Mouse (Mus musculus): ENCODE measurements around the gene Adamts13. TPM values are rescaled to one million over a fixed set of nuclear protein-coding genes. Genes with fewer than 3 reads are reported as not detected.

The Adamts13 gene
- total and polyA plus RNA-seq, 3 experiments: 19.7 to 130 TPM; not detected in 1

DNA sequence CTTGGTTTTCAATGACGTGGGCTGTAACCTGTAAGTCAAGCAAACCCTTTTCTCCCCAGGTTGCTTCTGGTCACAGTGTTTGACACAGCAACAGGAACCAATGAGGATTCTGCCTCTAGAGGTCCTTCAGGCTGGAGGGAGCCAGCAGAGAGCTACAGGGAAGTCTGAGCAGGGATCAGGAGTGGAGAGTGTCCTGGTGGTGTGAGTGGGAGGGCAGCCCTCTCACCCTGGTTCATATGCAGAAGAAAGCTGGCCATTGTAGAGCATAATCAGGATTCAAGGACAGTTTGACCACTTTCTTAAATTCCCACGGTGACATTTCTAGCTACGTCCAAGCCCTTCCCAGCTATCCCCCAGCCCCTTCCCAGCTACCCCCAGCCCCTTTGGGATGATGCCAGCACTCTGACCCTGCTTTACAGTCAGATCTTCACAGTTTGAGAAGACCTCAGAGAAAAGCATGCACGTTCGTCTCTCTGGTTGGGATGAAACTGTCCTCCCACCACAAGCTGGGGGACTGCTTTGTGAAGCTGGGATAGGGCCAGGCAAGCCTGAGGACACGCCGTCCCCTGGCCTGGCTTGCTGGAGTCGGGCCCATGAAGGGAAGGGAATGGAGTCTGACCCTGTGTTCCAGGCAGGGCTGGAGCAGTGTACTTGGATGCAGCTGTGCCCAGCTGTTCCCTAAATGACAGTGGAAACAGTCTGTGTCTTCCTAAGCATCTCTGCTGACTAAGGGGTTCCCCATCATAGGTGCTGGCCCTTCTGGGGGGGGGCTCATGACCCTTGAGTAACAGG lies 73.0 kb downstream of the Adamts13 start:
- TF ChIP-seq KAT2A (conservative IDR thresholded peaks at IDR 0.05; ENCODE audit: low read depth, low read length): no peak
- no peak for TF ChIP-seq NRF1 (IDR thresholded peaks at IDR 0.05; ENCODE audit: insufficient read depth, low read depth, low read length, poor library complexity, severe bottlenecking)
- TF ChIP-seq GATA1 (IDR thresholded peaks at IDR 0.05; ENCODE audit: low read depth, low read length): no peak
- TF ChIP-seq SIN3A (IDR thresholded peaks at IDR 0.05; ENCODE audit: low read length): no peak
- TF ChIP-seq SMC3 (IDR thresholded peaks at IDR 0.05; ENCODE audit: low read depth, low read length): no peak
- TF ChIP-seq HCFC1 (IDR thresholded peaks at IDR 0.05; ENCODE audit: low read depth, low read length): no peak
- no peak for TF ChIP-seq ETS1 (IDR thresholded peaks at IDR 0.05; ENCODE audit: low read depth, low read length)
- TF ChIP-seq JUND (IDR thresholded peaks at IDR 0.05; ENCODE audit: low read depth, low read length): no peak
- Histone ChIP-seq H3K9me3 (replicated peaks; ENCODE audit: insufficient read depth, low read length) (no peaks in the 10 kb centered on the region), H3K36me3 (ENCODE audit: control insufficient read depth in 1 of 2, insufficient read depth in 2 of 2, low read length in 2 of 2) (no peaks in the 10 kb centered on the region), H3K27ac (ENCODE audit: control insufficient read depth, low read depth, low read length) (no peak overlapping the region), H3K27me3 (ENCODE audit: control insufficient read depth in 1 of 2, insufficient read depth in 2 of 2, low read length in 2 of 2) (peaks cover 12 to 21% of the 10 kb centered on the region in 2 experiments), H3K4me3 (ENCODE audit: control insufficient read depth in 1 of 2, insufficient read depth in 1 of 2, low read depth in 2 of 2, low read length in 2 of 2) (no peak overlapping the region), H3K79me2 (ENCODE audit: control insufficient read depth, insufficient read depth, low read length, poor library complexity) (no peaks in the 10 kb centered on the region), H3K9ac (ENCODE audit: control insufficient read depth, low read depth, low read length, poor library complexity, severe bottlenecking) (no peak overlapping the region), H3K4me1 (ENCODE audit: control insufficient read depth in 1 of 2, insufficient read depth in 2 of 2, low read length in 2 of 2) (no peaks in the 10 kb centered on the region)
- DNase-seq (ENCODE audit: low read depth, low spot score): no peak

DNA sequence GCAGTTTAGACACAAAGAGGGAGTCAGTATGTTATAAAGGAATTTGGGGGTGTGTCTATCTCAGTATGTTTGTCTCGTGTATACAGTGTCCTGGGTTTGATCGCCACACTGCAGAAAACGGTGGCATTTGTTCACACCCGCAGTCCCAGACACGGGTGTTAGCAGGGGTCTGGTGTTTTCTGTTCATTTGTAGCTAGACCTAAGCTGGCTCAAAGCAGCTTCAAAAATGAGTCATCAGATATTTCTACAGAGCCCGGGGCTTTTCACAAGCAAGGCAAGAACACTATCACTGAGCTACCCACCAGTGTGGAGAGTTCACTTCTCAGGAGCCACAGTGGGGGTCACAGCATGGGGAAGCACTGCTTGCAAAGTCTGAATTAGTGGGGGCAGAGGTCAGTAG lies 76.2 kb downstream of the Adamts13 start:
- Histone ChIP-seq H3K27ac (ENCODE audit: control insufficient read depth, low read depth, low read length) (no peak overlapping the region), H3K27me3 (ENCODE audit: control insufficient read depth in 1 of 2, insufficient read depth in 2 of 2, low read length in 2 of 2) (peaks cover 19 to 24% of the 10 kb centered on the region in 2 experiments), H3K4me3 (ENCODE audit: control insufficient read depth in 1 of 2, insufficient read depth in 1 of 2, low read depth in 2 of 2, low read length in 2 of 2) (no peak overlapping the region), H3K9me3 (replicated peaks; ENCODE audit: insufficient read depth, low read length) (no peaks in the 10 kb centered on the region), H3K36me3 (ENCODE audit: control insufficient read depth in 1 of 2, insufficient read depth in 2 of 2, low read length in 2 of 2) (no peaks in the 10 kb centered on the region), H3K9ac (ENCODE audit: control insufficient read depth, low read depth, low read length, poor library complexity, severe bottlenecking) (no peak overlapping the region), H3K4me1 (ENCODE audit: control insufficient read depth in 1 of 2, insufficient read depth in 2 of 2, low read length in 2 of 2) (no peaks in the 10 kb centered on the region), H3K79me2 (ENCODE audit: control insufficient read depth, insufficient read depth, low read length, poor library complexity) (no peaks in the 10 kb centered on the region)
- no peak for DNase-seq (ENCODE audit: low read depth, low spot score)
- TF ChIP-seq TCF12 (IDR thresholded peaks at IDR 0.05; ENCODE audit: low read depth, low read length) (no peak), SMC3 (IDR thresholded peaks at IDR 0.05; ENCODE audit: low read depth, low read length) (no peak), MAFK (IDR thresholded peaks at IDR 0.05; ENCODE audit: borderline replicate concordance, low read depth, low read length) (no peak), RCOR1 (IDR thresholded peaks at IDR 0.05; ENCODE audit: low read depth, low read length) (no peak)

DNA sequence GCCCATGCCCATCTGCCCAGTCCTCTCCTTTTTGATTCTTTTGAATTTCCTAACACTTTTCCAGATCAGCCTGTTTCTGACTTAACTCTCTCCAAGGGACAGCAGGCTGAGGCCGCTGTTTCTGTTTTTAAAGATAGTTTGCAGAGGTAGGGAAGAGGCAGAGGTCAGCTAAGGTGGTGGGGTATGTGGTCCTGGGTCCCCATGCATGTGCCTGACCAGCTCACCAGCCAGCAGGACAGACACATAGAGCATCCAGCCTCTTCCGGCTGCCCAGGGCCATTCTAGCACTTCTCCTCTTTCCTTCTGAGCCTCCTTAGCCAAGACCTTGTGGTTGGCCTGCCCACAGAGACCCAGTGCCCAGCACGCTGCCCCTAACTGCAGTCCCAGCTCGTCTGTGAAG lies 85.0 kb downstream of the Adamts13 start:
- Histone ChIP-seq H3K9ac (ENCODE audit: control insufficient read depth, low read depth, low read length, poor library complexity, severe bottlenecking) (no peak overlapping the region), H3K79me2 (ENCODE audit: control insufficient read depth, insufficient read depth, low read length, poor library complexity) (no peaks in the 10 kb centered on the region), H3K4me1 (ENCODE audit: control insufficient read depth in 1 of 2, insufficient read depth in 2 of 2, low read length in 2 of 2) (no peaks in the 10 kb centered on the region), H3K36me3 (ENCODE audit: control insufficient read depth in 1 of 2, insufficient read depth in 2 of 2, low read length in 2 of 2) (no peaks in the 10 kb centered on the region), H3K4me3 (ENCODE audit: control insufficient read depth in 1 of 2, insufficient read depth in 1 of 2, low read depth in 2 of 2, low read length in 2 of 2) (no peak overlapping the region), H3K27me3 (ENCODE audit: control insufficient read depth in 1 of 2, insufficient read depth in 2 of 2, low read length in 2 of 2) (peaks cover 0 to 7% of the 10 kb centered on the region in 2 experiments), H3K27ac (ENCODE audit: control insufficient read depth, low read depth, low read length) (no peak overlapping the region), H3K9me3 (replicated peaks; ENCODE audit: insufficient read depth, low read length) (no peaks in the 10 kb centered on the region)
- DNase-seq (ENCODE audit: low read depth, low spot score): no peak
- TF ChIP-seq JUND (IDR thresholded peaks at IDR 0.05; ENCODE audit: low read depth, low read length): no peak
- no peak for TF ChIP-seq MAFK (IDR thresholded peaks at IDR 0.05; ENCODE audit: borderline replicate concordance, low read depth, low read length)
- TF ChIP-seq NRF1 (IDR thresholded peaks at IDR 0.05; ENCODE audit: insufficient read depth, low read depth, low read length, poor library complexity, severe bottlenecking): no peak
- no peak for TF ChIP-seq NELFE (IDR thresholded peaks at IDR 0.05; ENCODE audit: low read depth, low read length)
- no peak for TF ChIP-seq RAD21 (IDR thresholded peaks at IDR 0.05; ENCODE audit: low read depth, low read length)
- no peak for TF ChIP-seq MAZ (IDR thresholded peaks at IDR 0.05; ENCODE audit: low read depth, low read length)
- TF ChIP-seq UBTF (IDR thresholded peaks at IDR 0.05; ENCODE audit: borderline replicate concordance, insufficient read depth, low read depth, low read length): no peak
- TF ChIP-seq ZNF384 (IDR thresholded peaks at IDR 0.05; ENCODE audit: low read depth, low read length): no peak
- TF ChIP-seq TAL1 (IDR thresholded peaks at IDR 0.05; ENCODE audit: low read length): no peak
- TF ChIP-seq CHD1 (IDR thresholded peaks at IDR 0.05; ENCODE audit: low read depth, low read length): no peak
- TF ChIP-seq ZC3H11A (IDR thresholded peaks at IDR 0.05; ENCODE audit: low read depth, low read length): no peak
- TF ChIP-seq CTCF (IDR thresholded peaks at IDR 0.05 in 2 of 3, conservative IDR thresholded peaks at IDR 0.05 in 1 of 3; ENCODE audit: control insufficient read depth in 1 of 3, insufficient read depth in 1 of 3, low read depth in 2 of 3, low read length in 3 of 3, poor library complexity in 1 of 3, severe bottlenecking in 1 of 3): no peak
- no peak for TF ChIP-seq USF2 (IDR thresholded peaks at IDR 0.05; ENCODE audit: borderline replicate concordance in 1 of 2, insufficient read depth in 1 of 2, low read depth in 1 of 2, low read length in 2 of 2)
- TF ChIP-seq MYB (IDR thresholded peaks at IDR 0.05; ENCODE audit: low read depth, low read length): no peak
